Mouse (Mus musculus) stomach, postnatal 0 days (tissue): ENCODE results near the gene Actn2. TPM values are rescaled to one million over a fixed set of nuclear protein-coding genes. Genes with fewer than 3 reads are reported as not detected.

Source experiments
- ATAC-seq: fragments of 200-750 bp; cut with Nextera tagmentation; 2 replicates; pipeline ENCODE4 v1.8.0; 2017; ENCODE audit not compliant: low FRiP score, low TSS enrichment
- DNase-seq: peaks from one replicate; pipeline ENCODE4 v3.0.0-alpha.2; 2016; ENCODE audit warnings: low spot score
- H3K27ac ChIP-seq: fragments of 300-500 bp; sonication (generic); replicated peaks from 2 replicates; pipeline ENCODE4 v1.5.1; 2014; ENCODE audit warnings: mild to moderate bottlenecking, control low read depth
- H3K27me3 ChIP-seq: fragments of 300-500 bp; sonication (generic); 2 replicates; pipeline ENCODE4 v1.6.1; 2014; ENCODE audit warnings: low read length; ENCODE audit not compliant: control insufficient read depth, insufficient read depth
- H3K36me3 ChIP-seq: fragments of 300-500 bp; sonication (generic); 2 replicates; pipeline ENCODE4 v1.6.1; 2014; ENCODE audit warnings: low read length, mixed read lengths; ENCODE audit not compliant: control insufficient read depth, insufficient read depth
- H3K4me1 ChIP-seq: fragments of 300-500 bp; sonication (generic); replicated peaks from 2 replicates; pipeline ENCODE4 v1.6.1; 2014; ENCODE audit warnings: antibody characterized with exemption; ENCODE audit not compliant: control insufficient read depth, insufficient read depth
- H3K4me2 ChIP-seq: fragments of 300-500 bp; sonication (generic); replicated peaks from 2 replicates; pipeline ENCODE4 v1.6.1; 2014; ENCODE audit warnings: low read depth, mild to moderate bottlenecking, control low read depth, moderate library complexity
- H3K4me3 ChIP-seq: fragments of 300-500 bp; sonication (generic); 2 replicates; pipeline ENCODE4 v1.5.1; 2014; ENCODE audit warnings: low read depth, low read length, control low read depth
- H3K9ac ChIP-seq: fragments of 300-500 bp; sonication (generic); 2 replicates; pipeline ENCODE4 v1.6.1; 2014; ENCODE audit warnings: mild to moderate bottlenecking, low read length, control low read depth, mixed read lengths
- H3K9me3 ChIP-seq: fragments of 300-500 bp; sonication (generic); 2 replicates; pipeline ENCODE4 v1.6.1; 2016; ENCODE audit warnings: low read length; ENCODE audit not compliant: control insufficient read depth
- CTCF ChIP-seq: IDR thresholded peaks from 2 replicates; pipeline ENCODE4 v1.5.1; 2016; ENCODE audit warnings: antibody characterized with exemption, low read depth, mild to moderate bottlenecking, moderate library complexity
- EP300 ChIP-seq: optimal IDR thresholded peaks from 2 replicates; pipeline ENCODE3; 2016; ENCODE audit warnings: antibody characterized with exemption
- WGBS: fragments of 180-500 bp; shearing (Covaris S2); extraction: QIAGEN DNeasy Blood & Tissue Kit; methylation state at CpG from one replicate; pipeline ENCODE4 v1.1.7; 2014; 5-methylcytosine and 5-hydroxymethylcytosine counted together
- polyA plus RNA-seq: library from polyadenylated mRNA; unstranded; fragments of >200 nt; fragmentation: Nextera tagmentation; extraction: Ambion mirVana; gene quantifications from 2 replicates; pipeline ENCODE4 v1.2.1, GENCODE M21; 2015

Gene Actn2
- polyA plus RNA-seq, 1 experiment from 2014 or later, result 2.3 TPM

- ATAC-seq (no peak), DNase-seq (no peak)
- H3K36me3 ChIP-seq, result no peaks in the 10 kb centered on the region
- H3K27ac ChIP-seq, result no peak overlapping the region
- no peaks in the 10 kb centered on the region for H3K27me3 ChIP-seq
- peak; percentile 32; the same call in 1 of the 2 replicates for TF ChIP-seq CTCF
- no peak for TF ChIP-seq EP300
- no peak overlapping the region for H3K4me2 ChIP-seq
- no peaks in the 10 kb centered on the region for H3K4me1 ChIP-seq
- 28% methylated on average over 3 of the region's 3 CpGs for WGBS
- no peak overlapping the region for H3K9ac ChIP-seq
- no peaks in the 10 kb centered on the region for H3K9me3 ChIP-seq
- no peak overlapping the region for H3K4me3 ChIP-seq
Observed at GRCm38 (mm10) chr13:12267097-12267496, 73.5 kb downstream of the Actn2 start.

- DNase-seq (no peak), ATAC-seq (no peak)
- Histone ChIP-seq H3K4me1 (no peaks in the 10 kb centered on the region), H3K9me3 (no peaks in the 10 kb centered on the region), H3K4me3 (no peak overlapping the region), H3K27me3 (no peaks in the 10 kb centered on the region), H3K27ac (no peak overlapping the region), H3K9ac (no peak overlapping the region), H3K4me2 (no peak overlapping the region), H3K36me3 (no peaks in the 10 kb centered on the region)
- WGBS, result 67% methylated on average over 6 of the region's 6 CpGs
- TF ChIP-seq EP300 (no peak), CTCF (no peak)
Observed at GRCm38 (mm10) chr13:12263996-12264395, 76.6 kb downstream of the Actn2 start.

GRCm38 (mm10) chr13:12261505-12261904 lies 79.1 kb downstream of the Actn2 start:
- no peak for ATAC-seq
- H3K9ac ChIP-seq, result no peak overlapping the region
- no peak overlapping the region for H3K4me3 ChIP-seq

GRCm38 (mm10) chr13:12257391-12258380 lies 82.9 kb downstream of the Actn2 start, which contains the start of gene Mtr:
Gene Mtr, minus strand, starts transcription at chr13:12258113.
- Histone ChIP-seq H3K4me1 (no peaks in the 10 kb centered on the region), H3K27me3 (no peaks in the 10 kb centered on the region), H3K9me3 (no peaks in the 10 kb centered on the region), H3K4me3 (peak within 1 kb of the TSS; percentile 69), H3K9ac (peak within 1 kb of the TSS; percentile 79), H3K27ac (peak within 1 kb of the TSS; percentile 80), H3K36me3 (no peaks in the 10 kb centered on the region), H3K4me2 (peak within 1 kb of the TSS; percentile 72)
- ATAC-seq (peak; percentile 100), DNase-seq (peak; percentile 95)
- TF ChIP-seq CTCF (no peak), EP300 (no peak)
- WGBS, result under 1% methylated on average over 69 of the region's 69 CpGs

More at GRCm38 (mm10) chr13:12261505-12261904, 79.1 kb downstream of the Actn2 start:
- TF ChIP-seq EP300 (no peak), CTCF (peak; percentile 53)
- Histone ChIP-seq H3K27me3 (no peaks in the 10 kb centered on the region), H3K9me3 (no peaks in the 10 kb centered on the region), H3K36me3 (no peaks in the 10 kb centered on the region), H3K4me2 (no peak overlapping the region), H3K4me1 (no peaks in the 10 kb centered on the region), H3K27ac (no peak overlapping the region)
- DNase-seq, result no peak

GRCm38 (mm10) chr13:12256871-12257390 lies 83.6 kb downstream of the Actn2 start:
- Histone ChIP-seq H3K27me3 (no peaks in the 10 kb centered on the region), H3K4me2 (peak overlapping the region; percentile 72), H3K9ac (peak overlapping the region; percentile 79), H3K9me3 (no peaks in the 10 kb centered on the region), H3K4me1 (no peaks in the 10 kb centered on the region), H3K4me3 (peak overlapping the region; percentile 69), H3K27ac (no peak overlapping the region), H3K36me3 (no peaks in the 10 kb centered on the region)
- ATAC-seq (no peak), DNase-seq (no peak)
- TF ChIP-seq EP300, result no peak
- no peak for TF ChIP-seq CTCF
- WGBS, result 14% methylated on average over 10 of the region's 10 CpGs
